Mouse (Mus musculus) embryonic facial prominence, embryonic 13.5 days (tissue): ENCODE measurements around the gene Obox1. TPM values are rescaled to one million over a fixed set of nuclear protein-coding genes. Genes with fewer than 3 reads are reported as not detected.
"Not testable (repeated sequence)": the region's sequence is repeated elsewhere in the genome, so short reads cannot be mapped to it uniquely, and the experiment has no call there.

Source experiments
- ATAC-seq: fragments of 200-750 bp; cut with Nextera tagmentation; 2 replicates; pipeline ENCODE4 v1.8.0; 2017; ENCODE audit warnings: low read depth; ENCODE audit not compliant: insufficient number of reproducible peaks, insufficient read depth, low FRiP score, low TSS enrichment
- H3K27ac ChIP-seq: fragments of 300-500 bp; sonication (generic); 2 replicates; pipeline ENCODE4 v1.5.1; 2015; ENCODE audit warnings: moderate library complexity, mild to moderate bottlenecking, inconsistent platforms
- H3K27me3 ChIP-seq: fragments of 300-500 bp; sonication (generic); 2 replicates; pipeline ENCODE4 v1.6.1; 2015; ENCODE audit warnings: mild to moderate bottlenecking, inconsistent platforms
- H3K36me3 ChIP-seq: fragments of 300-500 bp; sonication (generic); 2 replicates; pipeline ENCODE4 v1.6.1; 2015; ENCODE audit warnings: mild to moderate bottlenecking, inconsistent platforms
- H3K4me1 ChIP-seq: fragments of 300-500 bp; sonication (generic); 2 replicates; pipeline ENCODE4 v1.6.1; 2015; ENCODE audit warnings: inconsistent platforms
- H3K4me2 ChIP-seq: fragments of 300-500 bp; sonication (generic); 2 replicates; pipeline ENCODE4 v1.6.1; 2015; ENCODE audit warnings: moderate library complexity, mild to moderate bottlenecking, inconsistent platforms
- H3K4me3 ChIP-seq: fragments of 300-500 bp; sonication (generic); 2 replicates; pipeline ENCODE4 v1.5.1; 2015; ENCODE audit warnings: mild to moderate bottlenecking, inconsistent platforms
- H3K9ac ChIP-seq: fragments of 300-500 bp; sonication (generic); 2 replicates; pipeline ENCODE4 v1.6.1; 2015; ENCODE audit warnings: mild to moderate bottlenecking, inconsistent platforms
- H3K9me3 ChIP-seq: fragments of 300-500 bp; sonication (generic); 2 replicates; pipeline ENCODE4 v1.6.1; 2016; ENCODE audit warnings: inconsistent platforms
- WGBS: fragments of 180-500 bp; shearing (Covaris S2); methylation state at CpG from one replicate; pipeline ENCODE4 v1.1.7; 2015; ENCODE audit warnings: mixed read lengths; 5-methylcytosine and 5-hydroxymethylcytosine counted together
- polyA plus RNA-seq: library from polyadenylated mRNA; unstranded; fragments of >200 nt; fragmentation: Nextera tagmentation; extraction: Ambion mirVana; gene quantifications from 2 replicates; pipeline ENCODE4 v1.2.1, GENCODE M21; 2015

Obox1 gene
- polyA plus RNA-seq, result not detected in 2 replicates

GRCm38 (mm10) chr7:15388421-15388998 is at the start of gene Obox1, which contains the start of gene Obox2:
Obox1 (plus strand) TSS chr7:15388948.
Obox2 (plus strand) TSS chr7:15388721.
- H3K9ac ChIP-seq, H3K27ac ChIP-seq, ATAC-seq, H3K4me1 ChIP-seq, H3K4me2 ChIP-seq, H3K36me3 ChIP-seq, H3K27me3 ChIP-seq, H3K9me3 ChIP-seq, H3K4me3 ChIP-seq: not testable (repeated sequence)
- no CpG with 5 or more reads among the region's 2 CpGs for WGBS

DNA sequence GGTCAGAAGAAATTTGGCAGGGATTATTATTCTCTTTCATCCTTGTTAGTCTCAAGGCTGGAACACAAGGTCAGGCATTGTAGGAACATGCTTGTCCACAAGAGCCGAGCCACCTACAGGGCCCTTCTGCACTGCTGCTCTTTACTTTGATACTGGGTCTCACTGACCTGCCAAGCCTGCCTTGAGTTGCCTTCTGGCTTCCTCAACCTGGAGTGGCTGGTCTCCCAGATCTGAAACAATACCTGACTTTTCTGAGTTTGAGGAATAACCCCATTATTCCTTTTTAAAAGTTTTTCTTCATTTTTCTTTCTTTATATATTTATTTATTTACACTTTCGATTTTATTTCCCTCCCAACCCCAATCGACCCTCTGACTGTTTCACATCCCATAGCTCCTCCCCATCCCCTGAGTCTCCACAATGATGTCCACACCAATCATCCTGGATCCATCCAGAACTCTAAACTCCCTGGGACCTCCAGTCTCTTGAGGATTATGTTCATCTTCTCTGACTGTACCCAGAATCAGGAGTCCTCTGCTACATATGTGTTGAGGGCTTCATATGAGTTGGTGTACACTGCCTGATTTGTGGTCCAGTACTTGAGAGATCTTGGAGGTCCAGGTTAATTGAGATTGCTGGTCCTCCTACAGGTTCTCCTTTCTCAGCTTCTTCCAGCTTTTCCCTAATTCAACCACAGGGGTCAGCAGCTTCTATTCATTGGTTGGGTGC is 10.6 kb downstream of the Obox1 start:
- H3K36me3 ChIP-seq, ATAC-seq, H3K4me1 ChIP-seq, H3K4me3 ChIP-seq, H3K27me3 ChIP-seq, H3K4me2 ChIP-seq, H3K27ac ChIP-seq, H3K9ac ChIP-seq: not testable (repeated sequence)
- H3K9me3 ChIP-seq, result peaks cover 15% of the 10 kb centered on the region; the same call in 1 of the 2 replicates
- WGBS, result 71% methylated on average over 3 of the region's 3 CpGs

DNA sequence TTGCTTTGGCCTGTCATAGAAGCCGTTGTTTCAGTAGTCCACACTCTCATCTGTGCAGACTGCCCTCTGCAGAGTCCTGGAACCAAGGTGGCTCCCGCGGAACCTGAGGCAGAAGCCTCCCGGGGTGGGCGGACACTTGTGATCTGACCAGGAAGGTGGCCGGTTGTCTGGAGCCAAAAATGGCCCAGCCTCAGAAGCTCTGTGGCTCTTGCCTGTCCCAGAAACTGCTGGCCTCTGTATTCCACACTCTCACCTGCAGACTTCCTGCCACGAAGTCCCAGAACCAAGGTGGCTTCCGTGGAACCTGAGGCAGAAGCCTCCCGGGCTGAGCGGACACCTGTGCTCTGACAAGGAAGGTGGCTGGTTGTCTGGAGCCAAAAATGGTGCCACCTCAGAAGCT is 18.1 kb downstream of the Obox1 start:
- H3K4me3 ChIP-seq, ATAC-seq, H3K36me3 ChIP-seq, H3K9ac ChIP-seq, H3K4me2 ChIP-seq, H3K4me1 ChIP-seq, H3K27ac ChIP-seq, H3K27me3 ChIP-seq, H3K9me3 ChIP-seq: not testable (repeated sequence)
- WGBS, result 85% methylated on average over 10 of the region's 10 CpGs

DNA sequence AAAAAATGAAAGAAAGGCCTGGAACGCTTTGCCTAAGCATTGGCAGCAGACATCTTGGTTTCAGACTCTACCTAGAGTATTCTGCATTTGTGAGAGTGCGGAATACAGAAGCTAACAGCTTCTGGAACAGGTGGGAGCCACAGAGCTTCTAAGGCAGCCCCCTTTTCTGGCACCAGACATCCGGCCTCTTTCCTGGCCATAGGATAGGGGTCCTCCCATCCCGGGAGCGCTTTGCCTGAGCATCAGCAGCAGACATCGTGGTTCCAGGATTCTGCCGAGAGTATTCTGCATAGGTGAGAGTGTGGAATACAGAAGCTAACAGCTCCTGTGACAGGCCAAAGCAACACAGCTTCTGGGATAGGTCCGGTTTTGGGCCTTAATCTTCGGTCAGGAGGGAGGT is 29.3 kb downstream of the Obox1 start:
- H3K27me3 ChIP-seq, H3K4me2 ChIP-seq, H3K27ac ChIP-seq, H3K4me3 ChIP-seq, H3K9ac ChIP-seq, H3K4me1 ChIP-seq, H3K36me3 ChIP-seq, ATAC-seq: not testable (repeated sequence)
- peaks cover 12% of the 10 kb centered on the region for H3K9me3 ChIP-seq
- WGBS, result 83% methylated on average over 9 of the region's 9 CpGs

DNA sequence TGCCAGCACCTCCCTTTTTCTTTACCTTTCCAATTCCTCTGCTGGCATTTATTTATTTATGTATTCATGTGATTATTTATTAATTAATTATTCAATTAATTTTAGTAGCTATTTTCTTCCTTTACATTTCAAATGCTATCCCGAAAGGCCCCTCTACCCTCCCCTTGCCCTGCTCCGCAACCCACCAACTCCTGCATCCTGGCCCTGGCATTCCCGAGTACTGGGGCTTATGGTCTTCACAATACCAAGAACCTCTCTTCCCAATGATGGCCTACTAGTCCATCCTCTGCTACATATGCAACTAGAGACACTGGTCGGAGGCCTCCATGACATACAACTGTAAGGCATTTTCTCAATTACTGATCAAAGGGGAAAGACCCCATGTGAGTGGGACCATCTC is 36.8 kb downstream of the Obox1 start:
- H3K4me2 ChIP-seq, H3K9ac ChIP-seq, H3K27me3 ChIP-seq, H3K27ac ChIP-seq, H3K36me3 ChIP-seq, ATAC-seq, H3K4me1 ChIP-seq, H3K9me3 ChIP-seq, H3K4me3 ChIP-seq: not testable (repeated sequence)
- WGBS, result 84% methylated on average over 4 of the region's 4 CpGs

GRCm38 (mm10) chr7:15509411-15509810 is 120.7 kb downstream of the Obox1 start:
- not testable (repeated sequence) for H3K4me1 ChIP-seq, H3K36me3 ChIP-seq, H3K4me2 ChIP-seq, H3K27ac ChIP-seq, H3K9ac ChIP-seq, ATAC-seq, H3K27me3 ChIP-seq, H3K9me3 ChIP-seq, H3K4me3 ChIP-seq
- WGBS, result 81% methylated on average over 5 of the region's 5 CpGs

Other genes starting within 250 kb of the Obox1 start
- gene Obox2, start 227 bp upstream of the Obox1 start, polyA plus RNA-seq, result not detected in 2 replicates